Mouse (Mus musculus) cerebellum, adult 2 months (tissue): ENCODE measurements around the gene Zfp53.

Source experiments
- CTCF ChIP-seq: fragments of 200-500 bp; IDR thresholded peaks from 2 replicates; pipeline ENCODE4 v1.5.1; 2011; ENCODE audit warnings: low read depth, mild to moderate bottlenecking, control low read depth, low read length, moderate library complexity, borderline replicate concordance; ENCODE audit not compliant: insufficient read depth
- POLR2A ChIP-seq: fragments of 200-500 bp; IDR thresholded peaks from 2 replicates; pipeline ENCODE4 v1.6.1; 2011; ENCODE audit warnings: low read length, control low read depth, borderline replicate concordance; ENCODE audit not compliant: insufficient read depth

GRCm38 (mm10) chr17:21463550-21463949 is 25.2 kb upstream of the Zfp53 start:
- TF ChIP-seq CTCF (no peak), POLR2A (no peak)
